Mouse (Mus musculus): ENCODE results near the gene Slc6a11.

Gene Slc6a11

GRCm38 (mm10) chr6:114125530-114125929 is 5.5 kb upstream of the Slc6a11 start:
- H3K9me3 ChIP-seq (ENCODE audit: low read length), result no peaks in the 10 kb centered on the region
- no peak for TF ChIP-seq NANOG (IDR thresholded peaks at IDR 0.05; ENCODE audit: borderline replicate concordance, low read length)
- TF ChIP-seq POU5F1 (IDR thresholded peaks at IDR 0.05; ENCODE audit: borderline replicate concordance, low read length), result no peak
- no peak for TF ChIP-seq CTCF (conservative IDR thresholded peaks at IDR 0.05; ENCODE audit: low read length)

DNA sequence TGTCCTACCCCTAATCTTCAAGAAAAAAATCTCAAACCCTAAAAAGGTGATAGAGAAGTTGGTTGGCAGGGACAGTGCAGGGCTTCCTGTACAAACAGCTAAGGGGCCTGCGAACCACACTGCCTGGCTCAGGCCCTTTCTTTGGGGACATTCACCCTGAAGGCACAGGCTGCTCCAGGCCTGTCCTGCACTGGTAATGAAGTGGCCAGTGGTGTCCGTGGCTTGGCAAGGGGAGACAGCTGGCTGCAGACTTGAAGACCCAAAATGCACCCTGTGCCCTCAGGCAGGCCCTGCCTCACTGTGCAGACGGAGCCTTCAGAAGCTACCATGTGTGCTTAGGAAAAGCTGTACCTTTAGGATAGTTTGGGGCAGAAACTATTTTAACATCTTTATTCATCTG is 1.4 kb downstream of the Slc6a11 start:
- Histone ChIP-seq H3K4me3 (replicated peaks; ENCODE audit: low read length) (no peak overlapping the region), H3K9me3 (ENCODE audit: low read length) (peaks cover 3% of the 10 kb centered on the region; the same call in 1 of the 2 replicates), H3K4me1 (replicated peaks; ENCODE audit: low read depth, low read length) (peaks cover 7% of the 10 kb centered on the region; the same call in 1 of the 2 replicates), H3K36me3 (ENCODE audit: insufficient read depth, low read length) (no peaks in the 10 kb centered on the region), H3K27me3 (ENCODE audit: insufficient read depth, low read length) (peaks cover 72% of the 10 kb centered on the region)
- TF ChIP-seq POU5F1 (IDR thresholded peaks at IDR 0.05; ENCODE audit: borderline replicate concordance, low read length), result no peak
- TF ChIP-seq NANOG (IDR thresholded peaks at IDR 0.05; ENCODE audit: borderline replicate concordance, low read length), result no peak
- no peak for TF ChIP-seq CTCF (conservative IDR thresholded peaks at IDR 0.05; ENCODE audit: low read length)

More at GRCm38 (mm10) chr6:114125530-114125929, 5.5 kb upstream of the Slc6a11 start:
- H3K36me3 ChIP-seq (ENCODE audit: insufficient read depth, low read length), result no peaks in the 10 kb centered on the region
- no peaks in the 10 kb centered on the region for H3K4me1 ChIP-seq (replicated peaks; ENCODE audit: low read depth, low read length)
- H3K27me3 ChIP-seq (ENCODE audit: insufficient read depth, low read length), result peaks cover 45% of the 10 kb centered on the region
- no peak overlapping the region for H3K4me3 ChIP-seq (replicated peaks; ENCODE audit: low read length)

DNA sequence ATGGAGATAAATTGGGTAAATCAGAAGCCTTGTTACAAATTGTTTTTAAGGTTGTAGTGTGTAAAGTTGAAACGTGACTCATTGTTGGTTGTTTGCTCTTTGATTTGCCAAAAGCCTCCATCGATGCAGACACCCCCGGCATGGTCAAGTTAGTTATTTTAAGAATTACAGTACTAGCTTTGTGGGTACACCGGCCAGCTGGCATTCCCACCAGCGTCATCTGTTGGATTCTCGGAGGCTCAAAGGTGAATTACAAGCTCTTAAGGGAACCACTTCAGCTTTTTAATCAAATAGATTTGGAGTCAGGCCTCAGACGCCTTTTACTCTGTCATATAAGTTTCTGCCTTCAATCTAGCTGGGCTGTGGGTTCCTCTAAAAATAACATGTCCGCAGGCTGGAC is 1.9 kb downstream of the Slc6a11 start:
- Histone ChIP-seq H3K27me3 (ENCODE audit: insufficient read depth, low read length) (peaks cover 67% of the 10 kb centered on the region), H3K36me3 (ENCODE audit: insufficient read depth, low read length) (no peaks in the 10 kb centered on the region), H3K4me1 (replicated peaks; ENCODE audit: low read depth, low read length) (peaks cover 7% of the 10 kb centered on the region; the same call in 1 of the 2 replicates), H3K9me3 (ENCODE audit: low read length) (peaks cover 3% of the 10 kb centered on the region; the same call in 1 of the 2 replicates), H3K4me3 (replicated peaks; ENCODE audit: low read length) (no peak overlapping the region)
- TF ChIP-seq NANOG (IDR thresholded peaks at IDR 0.05; ENCODE audit: borderline replicate concordance, low read length), result no peak
- TF ChIP-seq POU5F1 (IDR thresholded peaks at IDR 0.05; ENCODE audit: borderline replicate concordance, low read length), result no peak
- no peak for TF ChIP-seq CTCF (conservative IDR thresholded peaks at IDR 0.05; ENCODE audit: low read length)

GRCm38 (mm10) chr6:114138970-114139369 is 7.9 kb downstream of the Slc6a11 start:
- no peak for TF ChIP-seq NANOG (IDR thresholded peaks at IDR 0.05; ENCODE audit: borderline replicate concordance, low read length)
- Histone ChIP-seq H3K36me3 (ENCODE audit: insufficient read depth, low read length) (no peaks in the 10 kb centered on the region), H3K4me3 (replicated peaks; ENCODE audit: low read length) (no peak overlapping the region), H3K9me3 (ENCODE audit: low read length) (peaks cover 7% of the 10 kb centered on the region), H3K4me1 (replicated peaks; ENCODE audit: low read depth, low read length) (no peaks in the 10 kb centered on the region), H3K27me3 (ENCODE audit: insufficient read depth, low read length) (peaks cover 27% of the 10 kb centered on the region)

- Histone ChIP-seq H3K4me3 (replicated peaks; ENCODE audit: low read length) (no peak overlapping the region), H3K27me3 (ENCODE audit: insufficient read depth, low read length) (peaks cover 29% of the 10 kb centered on the region), H3K4me1 (replicated peaks; ENCODE audit: low read depth, low read length) (no peaks in the 10 kb centered on the region), H3K9me3 (ENCODE audit: low read length) (peaks cover 4% of the 10 kb centered on the region), H3K36me3 (ENCODE audit: insufficient read depth, low read length) (no peaks in the 10 kb centered on the region)
- TF ChIP-seq POU5F1 (IDR thresholded peaks at IDR 0.05; ENCODE audit: borderline replicate concordance, low read length) (no peak), NANOG (IDR thresholded peaks at IDR 0.05; ENCODE audit: borderline replicate concordance, low read length) (no peak), CTCF (conservative IDR thresholded peaks at IDR 0.05; ENCODE audit: low read length) (no peak)
Measured at GRCm38 (mm10) chr6:114141481-114141880, 10.4 kb downstream of the Slc6a11 start.

DNA sequence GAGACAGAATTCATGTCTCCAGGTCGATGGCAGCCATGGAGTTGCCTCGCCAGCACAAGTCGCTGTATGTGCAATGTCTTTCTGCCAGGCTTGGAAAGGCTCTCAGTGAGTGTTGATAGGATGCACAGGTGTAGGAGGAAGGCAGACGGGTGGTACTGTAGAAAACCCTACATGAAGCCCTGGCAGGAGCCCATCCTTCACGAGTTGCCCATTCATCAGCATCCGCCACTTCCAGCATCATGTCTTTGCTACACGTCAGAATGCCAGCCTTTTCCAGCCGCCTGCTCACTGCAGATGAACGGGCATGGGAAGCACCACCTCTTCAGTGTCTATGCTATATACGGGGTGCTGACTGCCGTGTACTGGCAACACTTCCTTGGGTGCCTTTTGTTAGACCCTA is 11.4 kb downstream of the Slc6a11 start:
- TF ChIP-seq NANOG (IDR thresholded peaks at IDR 0.05; ENCODE audit: borderline replicate concordance, low read length) (no peak), CTCF (conservative IDR thresholded peaks at IDR 0.05; ENCODE audit: low read length) (no peak), POU5F1 (IDR thresholded peaks at IDR 0.05; ENCODE audit: borderline replicate concordance, low read length) (no peak)
- H3K4me3 ChIP-seq (replicated peaks; ENCODE audit: low read length), result no peak overlapping the region
- H3K36me3 ChIP-seq (ENCODE audit: insufficient read depth, low read length), result no peaks in the 10 kb centered on the region
- H3K9me3 ChIP-seq (ENCODE audit: low read length), result peaks cover 4% of the 10 kb centered on the region
- H3K4me1 ChIP-seq (replicated peaks; ENCODE audit: low read depth, low read length), result no peaks in the 10 kb centered on the region
- peaks cover 29% of the 10 kb centered on the region for H3K27me3 ChIP-seq (ENCODE audit: insufficient read depth, low read length)

DNA sequence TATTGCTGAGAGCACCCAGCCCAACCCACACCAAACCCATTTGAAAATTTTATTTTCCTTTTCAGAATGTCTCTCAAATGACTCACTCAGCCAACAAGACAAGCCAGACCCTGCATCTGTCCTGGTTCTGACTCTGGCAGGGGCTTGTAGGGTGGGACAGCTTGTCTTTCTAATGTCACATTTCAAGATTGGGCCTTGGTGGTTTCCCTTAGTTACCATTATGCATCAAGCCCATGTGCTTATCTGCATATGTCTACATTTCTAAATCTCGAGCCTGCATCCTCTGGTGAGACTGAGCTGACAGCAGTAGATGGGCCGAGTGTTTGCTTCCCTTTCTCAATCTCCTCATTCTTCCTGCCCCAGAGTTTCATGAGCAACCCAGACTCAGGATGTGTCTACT is 12.5 kb downstream of the Slc6a11 start:
- no peak for TF ChIP-seq POU5F1 (IDR thresholded peaks at IDR 0.05; ENCODE audit: borderline replicate concordance, low read length)
- Histone ChIP-seq H3K27me3 (ENCODE audit: insufficient read depth, low read length) (peaks cover 28% of the 10 kb centered on the region), H3K9me3 (ENCODE audit: low read length) (peaks cover 4% of the 10 kb centered on the region), H3K36me3 (ENCODE audit: insufficient read depth, low read length) (no peaks in the 10 kb centered on the region), H3K4me3 (replicated peaks; ENCODE audit: low read length) (no peak overlapping the region), H3K4me1 (replicated peaks; ENCODE audit: low read depth, low read length) (no peaks in the 10 kb centered on the region)

- Histone ChIP-seq H3K4me1 (replicated peaks; ENCODE audit: low read depth, low read length) (no peaks in the 10 kb centered on the region), H3K9me3 (ENCODE audit: low read length) (peaks cover 4% of the 10 kb centered on the region), H3K36me3 (ENCODE audit: insufficient read depth, low read length) (no peaks in the 10 kb centered on the region), H3K4me3 (replicated peaks; ENCODE audit: low read length) (no peak overlapping the region), H3K27me3 (ENCODE audit: insufficient read depth, low read length) (peaks cover 23% of the 10 kb centered on the region; the same call in 1 of the 2 replicates)
- no peak for TF ChIP-seq CTCF (conservative IDR thresholded peaks at IDR 0.05; ENCODE audit: low read length)
- no peak for TF ChIP-seq NANOG (IDR thresholded peaks at IDR 0.05; ENCODE audit: borderline replicate concordance, low read length)
- TF ChIP-seq POU5F1 (IDR thresholded peaks at IDR 0.05; ENCODE audit: borderline replicate concordance, low read length), result no peak
Measured at GRCm38 (mm10) chr6:114144447-114145105, 13.5 kb downstream of the Slc6a11 start.
